Mouse (Mus musculus) CH12.LX (cell line): ENCODE measurements at regions not wholly inside any gene's neighbourhood (a gene's known extent, or its start where the extent isn't known, plus 50 kb on each side); places are given as distances from the start of the nearest gene placed in this dataset.

Experiments
- DNase-seq: peaks from one replicate; pipeline ENCODE4 v3.0.0-alpha.2; 2013; ENCODE audit errors: extremely low read depth
- H3K27ac ChIP-seq: 2 replicates; pipeline ENCODE4 v1.5.1; 2012; ENCODE audit warnings: low read depth, mild to moderate bottlenecking, control low read depth, moderate library complexity; ENCODE audit not compliant: insufficient read depth
- H3K27me3 ChIP-seq: replicated peaks from 2 replicates; pipeline ENCODE3; 2012; ENCODE audit warnings: inconsistent platforms
- H3K36me3 ChIP-seq, 2 experiments: replicated peaks in 1 of 2; 2 replicates each; pipeline versions ENCODE3 to v1.6.1; 2012; ENCODE audit warnings: inconsistent platforms in 1 of 2, low read length in 1 of 2, mild to moderate bottlenecking in 1 of 2, mixed read lengths in 1 of 2, moderate library complexity in 1 of 2; ENCODE audit not compliant: control insufficient read depth in 1 of 2, insufficient read depth in 1 of 2
- H3K4me1 ChIP-seq, 2 experiments: 2 replicates each; pipeline ENCODE4 v1.6.1; 2012; ENCODE audit warnings: inconsistent platforms in 1 of 2, moderate library complexity in 1 of 2; ENCODE audit not compliant: insufficient read depth in 2 of 2, control insufficient read depth in 1 of 2
- H3K4me2 ChIP-seq: 2 replicates; pipeline ENCODE4 v1.6.1; 2012; ENCODE audit warnings: low read depth, mild to moderate bottlenecking, control low read depth; ENCODE audit not compliant: poor library complexity, insufficient read depth, severe bottlenecking
- H3K4me3 ChIP-seq, 3 experiments: fragments of 150-350 bp in 1 of 3; sonication (generic) in 1 of 3; replicated peaks in 1 of 3; 2 replicates each; pipeline versions ENCODE3 to v1.5.1; 2011 to 2012; ENCODE audit warnings: low read depth in 2 of 3, low read length in 2 of 3, mild to moderate bottlenecking in 2 of 3, moderate library complexity in 2 of 3, control low read depth in 1 of 3, improper control_type of control experiment in 1 of 3, inconsistent platforms in 1 of 3, mixed read lengths in 1 of 3; ENCODE audit not compliant: poor library complexity in 1 of 3
- H3K79me2 ChIP-seq: replicated peaks from 2 replicates; pipeline ENCODE4 v1.6.1; 2012; ENCODE audit warnings: mild to moderate bottlenecking, moderate library complexity; ENCODE audit not compliant: control insufficient read depth, poor library complexity, insufficient read depth, severe bottlenecking; ENCODE audit errors: extremely low read depth
- H3K9ac ChIP-seq: 2 replicates; pipeline ENCODE4 v1.6.1; 2012; ENCODE audit warnings: low read depth, mild to moderate bottlenecking, control low read depth, moderate library complexity; ENCODE audit not compliant: insufficient read depth
- H3K9me3 ChIP-seq: replicated peaks from 2 replicates; pipeline ENCODE3; 2012; ENCODE audit warnings: low read length, inconsistent platforms, mixed read lengths
- CHD1 ChIP-seq: IDR thresholded peaks from 2 replicates; pipeline ENCODE4 v1.6.1; 2012; ENCODE audit warnings: low read depth, low read length, improper control_type of control experiment, inconsistent platforms
- CHD2 ChIP-seq: IDR thresholded peaks from 2 replicates; pipeline ENCODE4 v1.6.1; 2011; ENCODE audit warnings: low read length, improper control_type of control experiment
- EP300 ChIP-seq: IDR thresholded peaks from 2 replicates; pipeline ENCODE4 v1.6.1; 2011; ENCODE audit warnings: low read length, improper control_type of control experiment
- ETS1 ChIP-seq: conservative IDR thresholded peaks from 2 replicates; pipeline ENCODE4 v1.6.1; 2012; ENCODE audit warnings: low read depth, mild to moderate bottlenecking, inconsistent platforms, low read length, improper control_type of control experiment, moderate library complexity
- HCFC1 ChIP-seq: IDR thresholded peaks from 2 replicates; pipeline ENCODE4 v1.6.1; 2012; ENCODE audit warnings: low read depth, mild to moderate bottlenecking, inconsistent platforms, low read length, improper control_type of control experiment
- IRF4 ChIP-seq: IDR thresholded peaks from 2 replicates; pipeline ENCODE4 v1.6.1; 2014; ENCODE audit warnings: low read depth, mild to moderate bottlenecking, inconsistent platforms, low read length, improper control_type of control experiment
- JUN ChIP-seq: IDR thresholded peaks from 2 replicates; pipeline ENCODE4 v1.6.1; 2011; ENCODE audit warnings: low read depth, mild to moderate bottlenecking, low read length, improper control_type of control experiment, moderate library complexity; ENCODE audit not compliant: insufficient read depth
- KAT2A ChIP-seq: IDR thresholded peaks from 2 replicates; pipeline ENCODE4 v1.6.1; 2012; ENCODE audit warnings: low read length, improper control_type of control experiment, inconsistent platforms; ENCODE audit not compliant: insufficient replicate concordance
- MAX ChIP-seq: IDR thresholded peaks from 2 replicates; pipeline ENCODE4 v1.6.1; 2011; ENCODE audit warnings: low read length, improper control_type of control experiment
- MEF2A ChIP-seq: IDR thresholded peaks from 2 replicates; pipeline ENCODE4 v1.6.1; 2014; ENCODE audit warnings: low read depth, mild to moderate bottlenecking, inconsistent platforms, low read length, improper control_type of control experiment, borderline replicate concordance
- NELFE ChIP-seq: IDR thresholded peaks from 2 replicates; pipeline ENCODE4 v1.6.1; 2011; ENCODE audit warnings: low read depth, low read length, improper control_type of control experiment
- POLR2A ChIP-seq: IDR thresholded peaks from 2 replicates; pipeline ENCODE4 v1.6.1; 2011; ENCODE audit warnings: low read depth, mild to moderate bottlenecking, improper control_type of control experiment, low read length
- POLR2AphosphoS2 ChIP-seq: IDR thresholded peaks from 2 replicates; pipeline ENCODE4 v1.6.1; 2011; ENCODE audit warnings: low read depth, low read length, improper control_type of control experiment
- RAD21 ChIP-seq: IDR thresholded peaks from 2 replicates; pipeline ENCODE4 v1.6.1; 2011; ENCODE audit warnings: low read depth, mild to moderate bottlenecking, low read length, improper control_type of control experiment, moderate library complexity
- TCF12 ChIP-seq: IDR thresholded peaks from 2 replicates; pipeline ENCODE4 v1.6.1; 2014; ENCODE audit warnings: low read depth, mild to moderate bottlenecking, inconsistent platforms, low read length, improper control_type of control experiment
- UBTF ChIP-seq: IDR thresholded peaks from 2 replicates; pipeline ENCODE4 v1.6.1; 2012; ENCODE audit warnings: low read depth, mild to moderate bottlenecking, inconsistent platforms, low read length, improper control_type of control experiment, moderate library complexity
- ZC3H11A ChIP-seq: IDR thresholded peaks from 2 replicates; pipeline ENCODE4 v1.6.1; 2012; ENCODE audit warnings: low read depth, mild to moderate bottlenecking, inconsistent platforms, low read length, improper control_type of control experiment
- ZMIZ1 ChIP-seq: IDR thresholded peaks from 2 replicates; pipeline ENCODE4 v1.6.1; 2012; ENCODE audit warnings: low read depth, mild to moderate bottlenecking, inconsistent platforms, low read length, improper control_type of control experiment
- dilution Hi-C: fragments of 300-500 bp; cut with MboI; formaldehyde crosslinking; loops from 2 replicates; pipeline ENCODE4 v1.14.3; 2020; ENCODE audit warnings: low sequenced_read_pairs; ENCODE audit not compliant: extremely low pct_unique_long_range_greater_than_20kb, extremely low pct_ligation_motif_present
- in situ Hi-C: fragments of 300-500 bp; cut with MboI; formaldehyde crosslinking; loops from 3 replicates; pipeline ENCODE4 v1.14.3; 2019; ENCODE audit warnings: low sequenced_read_pairs, low pct_ligation_motif_present, low pct_unique_long_range_greater_than_20kb, mixed read lengths

GRCm38 (mm10) chr19:26473211-26473610 is 131.6 kb upstream of the Smarca2 start:
- in situ Hi-C loops: loop anchor here (10.0 kb wide), 1 partner anchor 132 kb away; the partner anchor contains the start of gene Smarca2
- Histone ChIP-seq H3K79me2 (no peaks in the 10 kb centered on the region), H3K9me3 (no peaks in the 10 kb centered on the region), H3K4me2 (no peak overlapping the region), H3K36me3 (no peaks in the 10 kb centered on the region), H3K27ac (no peak overlapping the region), H3K27me3 (no peaks in the 10 kb centered on the region), H3K4me1 (peaks cover 0 to 12% of the 10 kb centered on the region in 2 experiments; a peak in 2 of 4 replicates), H3K4me3 (no peak overlapping the region), H3K9ac (no peak overlapping the region)
- dilution Hi-C loops: no loop called here
- no peak for DNase-seq
- TF ChIP-seq ZMIZ1 (no peak), KAT2A (no peak), EP300 (no peak), HCFC1 (no peak), CHD1 (no peak), JUN (no peak), UBTF (no peak), RAD21 (no peak), POLR2A (no peak), CHD2 (no peak), IRF4 (no peak), ETS1 (no peak), NELFE (no peak), MEF2A (no peak), ZC3H11A (no peak)

DNA sequence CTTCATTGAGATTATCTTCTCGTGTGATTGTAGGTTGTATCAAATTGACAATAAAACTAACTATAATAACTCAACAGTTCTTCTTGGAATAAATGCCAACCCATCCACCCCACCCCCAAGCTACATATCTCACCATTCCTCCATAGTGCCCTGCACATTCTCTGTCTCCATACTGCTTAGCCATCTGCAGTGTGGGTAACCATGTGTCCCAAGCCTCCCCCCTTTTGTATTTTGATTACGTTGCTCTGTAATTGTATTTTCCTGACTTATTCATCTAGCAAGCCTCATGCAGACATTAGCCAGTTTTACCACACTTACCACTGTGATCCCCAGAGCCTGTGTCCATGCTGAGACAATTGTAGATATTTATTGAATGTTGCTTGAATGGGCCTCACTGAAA is 129.7 kb upstream of the Smarca2 start:
- no peak overlapping the region for H3K9ac ChIP-seq
- no peaks in the 10 kb centered on the region for H3K27me3 ChIP-seq
- peaks cover 0 to 12% of the 10 kb centered on the region in 2 experiments; a peak in 2 of 4 replicates for H3K4me1 ChIP-seq
- dilution Hi-C loops: no loop called here
- no peak overlapping the region for H3K4me3 ChIP-seq
- no peak overlapping the region for H3K27ac ChIP-seq
- in situ Hi-C loops: loop anchor here (10.0 kb wide), 1 partner anchor 130 kb away; the partner anchor contains the start of gene Smarca2
- TF ChIP-seq MAX (no peak), POLR2AphosphoS2 (no peak), IRF4 (no peak), TCF12 (no peak), MEF2A (no peak)
- no peaks in the 10 kb centered on the region for H3K79me2 ChIP-seq
- no peak overlapping the region for H3K4me2 ChIP-seq
- no peaks in the 10 kb centered on the region for H3K36me3 ChIP-seq
- H3K9me3 ChIP-seq: no peaks in the 10 kb centered on the region
- no peak for DNase-seq
